Mouse (Mus musculus): ENCODE results near the gene Prph. TPM values are rescaled to one million over a fixed set of nuclear protein-coding genes. Genes with fewer than 3 reads are reported as not detected.
A peak's percentile ranks its signal among the peaks of the same experiment; 100 is the strongest.
"Not testable (repeated sequence)": the region's sequence is repeated elsewhere in the genome, so short reads cannot be mapped to it uniquely, and the experiment has no call there.

Gene Prph
- polyA plus RNA-seq, 1 experiment from 2014 or later: 0.11 TPM

- DNase-seq (ENCODE audit: low spot score); H3K9me3 ChIP-seq (ENCODE audit: control insufficient read depth, low read length); H3K27ac ChIP-seq (replicated peaks; ENCODE audit: low read depth, low read length); H3K4me3 ChIP-seq (ENCODE audit: low read depth, low read length); H3K27me3 ChIP-seq (ENCODE audit: control insufficient read depth, insufficient read depth, low read length); H3K9ac ChIP-seq (ENCODE audit: low read length); ATAC-seq (ENCODE audit: insufficient number of reproducible peaks, low FRiP score, low TSS enrichment, low read depth): not testable (repeated sequence)
- peaks cover 12% of the 10 kb centered on the region; the same call in 1 of the 2 replicates for H3K36me3 ChIP-seq (ENCODE audit: control insufficient read depth, insufficient read depth, low read length)
- H3K4me2 ChIP-seq (ENCODE audit: low read depth, severe bottlenecking): peak overlapping the region; percentile 73; the same call in 1 of the 2 replicates
- 98% methylated on average over 3 of the region's 3 CpGs for WGBS
- peaks cover 10% of the 10 kb centered on the region for H3K4me1 ChIP-seq (ENCODE audit: control insufficient read depth, insufficient read depth, low read length)
These were observed 21.0 kb downstream of the Prph start for GRCm38 (mm10) chr15:99076011-99076410.

- Histone ChIP-seq H3K27me3 (ENCODE audit: control insufficient read depth, insufficient read depth, low read length) (no peaks in the 10 kb centered on the region; the same call in 1 of the 2 replicates), H3K9me3 (ENCODE audit: control insufficient read depth, low read length) (no peaks in the 10 kb centered on the region), H3K4me3 (ENCODE audit: low read depth, low read length) (no peak overlapping the region), H3K9ac (ENCODE audit: low read length) (no peak overlapping the region), H3K36me3 (ENCODE audit: control insufficient read depth, insufficient read depth, low read length) (peaks cover 26% of the 10 kb centered on the region), H3K4me2 (ENCODE audit: low read depth, severe bottlenecking) (no peak overlapping the region), H3K27ac (replicated peaks; ENCODE audit: low read depth, low read length) (no peak overlapping the region), H3K4me1 (ENCODE audit: control insufficient read depth, insufficient read depth, low read length) (peaks cover 10% of the 10 kb centered on the region)
- 82% methylated on average over 15 of the region's 15 CpGs for WGBS
- DNase-seq (ENCODE audit: low spot score) (no peak), ATAC-seq (ENCODE audit: insufficient number of reproducible peaks, low FRiP score, low TSS enrichment, low read depth) (no peak)
These were observed 23.4 kb downstream of the Prph start for GRCm38 (mm10) chr15:99078181-99078910.

- Histone ChIP-seq H3K4me2 (ENCODE audit: low read depth, severe bottlenecking) (no peak overlapping the region), H3K9ac (ENCODE audit: low read length) (no peak overlapping the region), H3K27ac (replicated peaks; ENCODE audit: low read depth, low read length) (no peak overlapping the region), H3K4me1 (ENCODE audit: control insufficient read depth, insufficient read depth, low read length) (peaks cover 11% of the 10 kb centered on the region), H3K9me3 (ENCODE audit: control insufficient read depth, low read length) (no peaks in the 10 kb centered on the region), H3K36me3 (ENCODE audit: control insufficient read depth, insufficient read depth, low read length) (peaks cover 27% of the 10 kb centered on the region), H3K4me3 (ENCODE audit: low read depth, low read length) (no peak overlapping the region), H3K27me3 (ENCODE audit: control insufficient read depth, insufficient read depth, low read length) (peaks cover 10% of the 10 kb centered on the region)
- no peak for ATAC-seq (ENCODE audit: insufficient number of reproducible peaks, low FRiP score, low TSS enrichment, low read depth)
- 91% methylated on average over 3 of the region's 3 CpGs for WGBS
- DNase-seq (ENCODE audit: low spot score): no peak
These were observed 24.8 kb downstream of the Prph start for GRCm38 (mm10) chr15:99079804-99080203.

- no peak for DNase-seq (ENCODE audit: low spot score)
- H3K27me3 ChIP-seq (ENCODE audit: control insufficient read depth, insufficient read depth, low read length): peaks cover 32% of the 10 kb centered on the region
- ATAC-seq (ENCODE audit: insufficient number of reproducible peaks, low FRiP score, low TSS enrichment, low read depth): no peak
- no peak overlapping the region for H3K27ac ChIP-seq (replicated peaks; ENCODE audit: low read depth, low read length)
- H3K9ac ChIP-seq (ENCODE audit: low read length): no peak overlapping the region
- H3K4me2 ChIP-seq (ENCODE audit: low read depth, severe bottlenecking): no peak overlapping the region
- peaks cover 24% of the 10 kb centered on the region for H3K36me3 ChIP-seq (ENCODE audit: control insufficient read depth, insufficient read depth, low read length)
- H3K9me3 ChIP-seq (ENCODE audit: control insufficient read depth, low read length): no peaks in the 10 kb centered on the region
- H3K4me1 ChIP-seq (ENCODE audit: control insufficient read depth, insufficient read depth, low read length): peaks cover 4% of the 10 kb centered on the region; the same call in 1 of the 2 replicates
- no peak overlapping the region for H3K4me3 ChIP-seq (ENCODE audit: low read depth, low read length)
- WGBS: 95% methylated on average over 12 of the region's 12 CpGs
These were observed 27.3 kb downstream of the Prph start for GRCm38 (mm10) chr15:99082322-99082721.

- no peak overlapping the region for H3K4me3 ChIP-seq (ENCODE audit: low read depth, low read length)
- DNase-seq (ENCODE audit: low spot score): no peak
- no peak for ATAC-seq (ENCODE audit: insufficient number of reproducible peaks, low FRiP score, low TSS enrichment, low read depth)
- H3K27ac ChIP-seq (replicated peaks; ENCODE audit: low read depth, low read length): no peak overlapping the region
- peaks cover 21% of the 10 kb centered on the region for H3K36me3 ChIP-seq (ENCODE audit: control insufficient read depth, insufficient read depth, low read length)
- H3K9me3 ChIP-seq (ENCODE audit: control insufficient read depth, low read length): no peaks in the 10 kb centered on the region
- no peak overlapping the region for H3K9ac ChIP-seq (ENCODE audit: low read length)
- H3K27me3 ChIP-seq (ENCODE audit: control insufficient read depth, insufficient read depth, low read length): peaks cover 37% of the 10 kb centered on the region
- peaks cover 4% of the 10 kb centered on the region; the same call in 1 of the 2 replicates for H3K4me1 ChIP-seq (ENCODE audit: control insufficient read depth, insufficient read depth, low read length)
- WGBS: 91% methylated on average over 16 of the region's 16 CpGs
- H3K4me2 ChIP-seq (ENCODE audit: low read depth, severe bottlenecking): no peak overlapping the region
These were observed 27.9 kb downstream of the Prph start for GRCm38 (mm10) chr15:99082840-99083239.

GRCm38 (mm10) chr15:99083258-99083657, 28.3 kb downstream of the Prph start:
- DNase-seq (ENCODE audit: low spot score): peak; percentile 54
- no peak overlapping the region for H3K27ac ChIP-seq (replicated peaks; ENCODE audit: low read depth, low read length)
- H3K4me3 ChIP-seq (ENCODE audit: low read depth, low read length): no peak overlapping the region
- no peaks in the 10 kb centered on the region for H3K9me3 ChIP-seq (ENCODE audit: control insufficient read depth, low read length)
- H3K36me3 ChIP-seq (ENCODE audit: control insufficient read depth, insufficient read depth, low read length): peaks cover 20% of the 10 kb centered on the region
- 72% methylated on average over 9 of the region's 9 CpGs for WGBS
- no peak for ATAC-seq (ENCODE audit: insufficient number of reproducible peaks, low FRiP score, low TSS enrichment, low read depth)
- no peak overlapping the region for H3K9ac ChIP-seq (ENCODE audit: low read length)
- H3K4me1 ChIP-seq (ENCODE audit: control insufficient read depth, insufficient read depth, low read length): peaks cover 4% of the 10 kb centered on the region; the same call in 1 of the 2 replicates
- H3K27me3 ChIP-seq (ENCODE audit: control insufficient read depth, insufficient read depth, low read length): peaks cover 41% of the 10 kb centered on the region
- no peak overlapping the region for H3K4me2 ChIP-seq (ENCODE audit: low read depth, severe bottlenecking)

DNA sequence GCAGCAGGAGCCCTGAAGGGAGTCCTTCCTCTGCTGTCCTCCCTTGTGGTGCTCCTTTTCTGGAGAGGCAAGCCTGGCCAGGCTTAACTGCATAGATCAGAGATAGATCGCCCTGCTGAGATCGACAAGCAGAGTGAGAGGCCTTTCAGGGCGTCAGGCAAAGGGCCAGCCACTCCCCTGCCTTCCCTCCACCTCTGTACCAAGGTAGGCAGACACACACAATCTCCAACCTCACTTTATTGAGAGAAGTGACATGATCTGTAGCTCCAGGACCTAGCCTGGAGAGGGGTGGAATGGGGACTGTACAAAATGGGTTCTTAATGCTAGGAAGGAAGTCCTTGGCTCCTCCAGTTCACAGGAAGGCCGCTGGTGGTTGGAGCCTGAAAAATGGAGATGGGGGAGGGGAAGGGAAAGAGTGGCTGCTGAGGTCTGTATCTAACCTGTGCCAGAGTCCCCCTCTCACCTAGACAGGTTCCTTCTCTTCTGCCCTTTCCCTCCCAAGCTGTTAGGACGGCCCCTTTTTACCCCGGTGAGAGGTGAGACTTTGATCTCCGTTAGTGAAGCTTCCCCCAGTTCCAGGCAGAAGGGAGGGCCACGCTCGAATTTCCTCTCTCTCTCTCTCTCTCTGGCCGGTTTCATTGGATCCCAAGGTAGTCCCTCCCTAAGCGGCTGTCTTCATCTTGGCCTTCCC, 29.0 kb downstream of the Prph start:
- Histone ChIP-seq H3K27me3 (ENCODE audit: control insufficient read depth, insufficient read depth, low read length) (peaks cover 49% of the 10 kb centered on the region), H3K9ac (ENCODE audit: low read length) (no peak overlapping the region), H3K9me3 (ENCODE audit: control insufficient read depth, low read length) (no peaks in the 10 kb centered on the region), H3K4me3 (ENCODE audit: low read depth, low read length) (no peak overlapping the region), H3K4me1 (ENCODE audit: control insufficient read depth, insufficient read depth, low read length) (peaks cover 4% of the 10 kb centered on the region; the same call in 1 of the 2 replicates), H3K4me2 (ENCODE audit: low read depth, severe bottlenecking) (peak overlapping the region; percentile 3; the same call in 1 of the 2 replicates), H3K36me3 (ENCODE audit: control insufficient read depth, insufficient read depth, low read length) (peaks cover 15% of the 10 kb centered on the region), H3K27ac (replicated peaks; ENCODE audit: low read depth, low read length) (no peak overlapping the region)
- no peak for ATAC-seq (ENCODE audit: insufficient number of reproducible peaks, low FRiP score, low TSS enrichment, low read depth)
- WGBS: 5% methylated on average over 11 of the region's 11 CpGs
- no peak for DNase-seq (ENCODE audit: low spot score)

DNA sequence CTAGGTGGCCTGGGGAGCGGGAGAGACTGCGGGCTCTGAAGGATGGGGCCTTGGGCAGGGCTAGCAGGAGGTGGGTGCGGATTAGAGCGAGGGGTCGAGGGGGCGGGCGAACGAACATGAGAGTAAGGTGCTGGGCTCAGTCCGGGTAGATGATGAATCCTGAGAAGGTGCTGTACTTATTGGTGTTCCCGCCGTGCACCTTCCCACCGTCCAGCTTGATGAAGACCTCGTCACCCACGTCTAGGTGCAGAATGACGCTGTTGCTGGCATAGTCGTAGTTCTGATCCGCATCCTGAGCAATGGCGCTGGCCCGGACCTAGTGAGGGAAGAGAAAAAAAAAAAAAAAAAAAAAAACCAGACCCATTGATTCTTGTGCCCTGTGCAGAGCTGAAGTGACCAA, 29.6 kb downstream of the Prph start:
- Histone ChIP-seq H3K4me3 (ENCODE audit: low read depth, low read length) (no peak overlapping the region), H3K9ac (ENCODE audit: low read length) (no peak overlapping the region), H3K36me3 (ENCODE audit: control insufficient read depth, insufficient read depth, low read length) (peaks cover 15% of the 10 kb centered on the region), H3K9me3 (ENCODE audit: control insufficient read depth, low read length) (no peaks in the 10 kb centered on the region), H3K27ac (replicated peaks; ENCODE audit: low read depth, low read length) (no peak overlapping the region), H3K4me2 (ENCODE audit: low read depth, severe bottlenecking) (peak overlapping the region; percentile 3; the same call in 1 of the 2 replicates), H3K27me3 (ENCODE audit: control insufficient read depth, insufficient read depth, low read length) (peaks cover 55% of the 10 kb centered on the region), H3K4me1 (ENCODE audit: control insufficient read depth, insufficient read depth, low read length) (peaks cover 4% of the 10 kb centered on the region; the same call in 1 of the 2 replicates)
- ATAC-seq (ENCODE audit: insufficient number of reproducible peaks, low FRiP score, low TSS enrichment, low read depth) (no peak), DNase-seq (ENCODE audit: low spot score) (no peak)
- 4% methylated on average over 19 of the region's 19 CpGs for WGBS

All from limb, embryonic 11.5 days (tissue).